In genomic region chr2:117412045-117412606, GRCm38 (mm10) we compare ENCODE assay signal across 8 mouse cellular contexts.
DNase-seq lines count a peak whose midpoint lies in the region; ATAC-seq and TF ChIP-seq lines count a peak whose summit lies in the region.

No protein-coding gene starts in this region.

- no peaks in the 10 kb centered on the region for H3K36me3 ChIP-seq in hindbrain, postnatal 0 days (ENCODE audit: insufficient read depth, low read length)
- H3K36me3 ChIP-seq in hindbrain, embryonic 10.5 days: no peaks in the 10 kb centered on the region

- no peak overlapping the region for H3K27ac ChIP-seq in hindbrain, postnatal 0 days
- H3K27ac ChIP-seq in hindbrain, embryonic 10.5 days: no peak overlapping the region
- H3K27ac ChIP-seq in cortical plate, adult 2 months (ENCODE audit: insufficient read depth, low read length): peak overlapping the region; percentile 61; the same call in 1 of the 2 replicates

- H3K4me2 ChIP-seq in hindbrain, postnatal 0 days (ENCODE audit: low read depth, low read length): no peak overlapping the region

- no peak overlapping the region for H3K9ac ChIP-seq in hindbrain, postnatal 0 days (replicated peaks; ENCODE audit: low read length)

- H3K9me3 ChIP-seq in hindbrain, postnatal 0 days (ENCODE audit: low read length): no peaks in the 10 kb centered on the region
- H3K9me3 ChIP-seq in hindbrain, embryonic 10.5 days: no peaks in the 10 kb centered on the region

- DNase-seq in hindbrain, postnatal 0 days (ENCODE audit: low spot score): peak; percentile 61
- no peak for DNase-seq in hindbrain, embryonic 10.5 days (ENCODE audit: low spot score)
- DNase-seq in ES-CJ7 (ENCODE audit: low read depth, low spot score): peak; percentile 22
- no peak for DNase-seq in ovary, adult 18-20 months (ENCODE audit: low spot score)
- DNase-seq in neural tube, embryonic 10.5 days (ENCODE audit: extremely low spot score, low spot score): no peak

- peak; percentile 69 for ATAC-seq in hindbrain, postnatal 0 days
- peak; percentile 44; the same call in 1 of the 2 replicates for ATAC-seq in megakaryocyte progenitor cell, adult 5-6 weeks (replicated peaks; ENCODE audit: poor library complexity)
- ATAC-seq in megakaryocyte-erythroid progenitor cell, adult 5-6 weeks (replicated peaks; ENCODE audit: low FRiP score, low TSS enrichment, poor library complexity, severe bottlenecking): no peak

- WGBS in hindbrain, postnatal 0 days: 41% methylated on average over 4 of the region's 4 CpGs
- WGBS in hindbrain, embryonic 10.5 days: 48% methylated on average over 4 of the region's 4 CpGs

- no peak overlapping the region for H3K4me3 ChIP-seq in hindbrain, postnatal 0 days (ENCODE audit: low read length)
- no peak overlapping the region for H3K4me3 ChIP-seq in hindbrain, embryonic 10.5 days
- no peak overlapping the region for H3K4me3 ChIP-seq in cortical plate, adult 2 months (ENCODE audit: insufficient read depth, low read length)

- TF ChIP-seq POLR2A in cortical plate, adult 2 months (IDR thresholded peaks at IDR 0.05; ENCODE audit: extremely low read depth, insufficient read depth, low read length): no peak

- H3K4me1 ChIP-seq in hindbrain, postnatal 0 days (ENCODE audit: insufficient read depth, low read length): no peaks in the 10 kb centered on the region
- no peaks in the 10 kb centered on the region for H3K4me1 ChIP-seq in hindbrain, embryonic 10.5 days (replicated peaks)
- H3K4me1 ChIP-seq in cortical plate, adult 2 months (ENCODE audit: control insufficient read depth, insufficient read depth, low read length): peaks cover 8% of the 10 kb centered on the region

- TF ChIP-seq CTCF in hindbrain, postnatal 0 days (IDR thresholded peaks at IDR 0.05; ENCODE audit: low read depth): peak; percentile 58
- TF ChIP-seq CTCF in cortical plate, adult 2 months (IDR thresholded peaks at IDR 0.05; ENCODE audit: extremely low read depth, insufficient read depth, low read length): peak; percentile 49

- no peaks in the 10 kb centered on the region for H3K27me3 ChIP-seq in hindbrain, postnatal 0 days (ENCODE audit: insufficient read depth, low read length)
- no peaks in the 10 kb centered on the region for H3K27me3 ChIP-seq in hindbrain, embryonic 10.5 days (ENCODE audit: insufficient read depth, poor library complexity, severe bottlenecking)

Comparison
In these comparisons a context has a peak if more than half of its experiments do, and no peak if none do; other contexts are left out.
1. DNase-seq: peak in hindbrain, postnatal 0 days (single experiment) and ES-CJ7 (single experiment); none in hindbrain, embryonic 10.5 days (single experiment), ovary, adult 18-20 months (single experiment) and neural tube, embryonic 10.5 days (single experiment).